Mouse (Mus musculus) heart, embryonic 10.5 days (tissue): Measurements from ENCODE around the gene Rfx4. TPM values are rescaled to one million over a fixed set of nuclear protein-coding genes. Genes with fewer than 3 reads are reported as not detected.

Experiments
- DNase-seq: peaks from one replicate; pipeline ENCODE4 v3.0.0-alpha.2; 2017; ENCODE audit warnings: low spot score
- H3K27ac ChIP-seq: fragments of 300-500 bp; sonication (generic); 2 replicates; pipeline ENCODE4 v1.5.1; 2016; ENCODE audit warnings: mild to moderate bottlenecking
- H3K27me3 ChIP-seq: fragments of 300-500 bp; sonication (generic); 2 replicates; pipeline ENCODE4 v1.6.1; 2016; ENCODE audit warnings: mild to moderate bottlenecking; ENCODE audit not compliant: poor library complexity, insufficient read depth, severe bottlenecking
- H3K36me3 ChIP-seq: fragments of 300-500 bp; sonication (generic); 2 replicates; pipeline ENCODE4 v1.6.1; 2016; ENCODE audit warnings: mild to moderate bottlenecking, moderate library complexity
- H3K4me1 ChIP-seq: fragments of 300-500 bp; sonication (generic); 2 replicates; pipeline ENCODE4 v1.6.1; 2016; ENCODE audit warnings: mild to moderate bottlenecking
- H3K4me3 ChIP-seq: fragments of 300-500 bp; sonication (generic); 2 replicates; pipeline ENCODE4 v1.5.1; 2016; ENCODE audit warnings: mild to moderate bottlenecking, moderate library complexity
- H3K9me3 ChIP-seq: fragments of 300-500 bp; sonication (generic); 2 replicates; pipeline ENCODE4 v1.6.1; 2016; ENCODE audit warnings: mild to moderate bottlenecking, moderate library complexity
- WGBS: fragments of 180-500 bp; shearing (Covaris S2); methylation state at CpG from one replicate; pipeline ENCODE4 v1.1.7; 2016; 5-methylcytosine and 5-hydroxymethylcytosine counted together
- polyA plus RNA-seq: library from polyadenylated mRNA; unstranded; fragments of >200 nt; fragmentation: Nextera tagmentation; extraction: Ambion mirVana; gene quantifications from 2 replicates; pipeline ENCODE4 v1.2.1, GENCODE M21; 2016

Gene Rfx4
- polyA plus RNA-seq, 1 experiment from 2014 or later, result 0.36 TPM

DNA sequence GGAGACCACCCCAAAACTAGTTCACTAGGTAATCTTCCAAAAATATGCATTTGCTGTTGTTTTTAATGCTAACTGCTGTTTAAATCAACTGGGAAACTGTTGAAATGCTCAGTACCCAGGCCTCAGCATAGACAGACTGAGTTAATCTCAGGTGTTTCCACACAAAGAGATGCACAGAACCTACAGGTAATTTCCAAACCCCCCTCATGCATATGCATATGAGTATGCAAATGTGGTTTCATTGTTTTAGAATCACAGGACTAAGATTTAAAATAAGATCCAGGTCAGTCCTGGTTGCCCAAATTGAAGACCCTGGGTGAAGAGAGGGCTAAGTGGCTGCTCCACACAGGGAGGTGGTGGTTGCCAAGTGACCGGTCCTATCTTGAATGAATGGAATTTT lies 157.3 kb downstream of the Rfx4 start:
- no peaks in the 10 kb centered on the region for H3K36me3 ChIP-seq
- no peak overlapping the region for H3K4me3 ChIP-seq
- peaks cover 10% of the 10 kb centered on the region for H3K4me1 ChIP-seq
- WGBS, result 52% methylated on average over 1 of the region's 1 CpGs
- DNase-seq, result no peak
- no peaks in the 10 kb centered on the region for H3K9me3 ChIP-seq
- no peak overlapping the region for H3K27ac ChIP-seq
- H3K27me3 ChIP-seq, result peaks cover 8% of the 10 kb centered on the region; the same call in 1 of the 2 replicates

DNA sequence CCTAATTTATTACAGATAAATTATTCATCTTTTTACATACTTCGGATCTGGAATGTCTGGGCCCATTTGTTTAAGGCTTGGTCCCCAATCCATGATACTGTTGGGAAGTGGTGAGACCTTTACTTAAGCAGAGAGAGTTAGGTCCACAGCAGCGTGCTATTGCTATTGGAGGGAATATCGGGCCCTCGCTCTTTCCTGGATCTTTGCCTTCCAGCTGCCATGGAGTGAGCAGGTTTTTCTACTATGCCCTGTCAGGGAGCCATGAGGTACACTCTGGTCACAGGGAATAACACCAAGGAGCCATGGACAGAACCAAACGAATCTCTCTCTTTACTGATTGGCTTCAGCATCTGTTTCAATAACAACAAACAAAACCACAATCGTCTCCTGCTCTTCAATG lies 159.6 kb downstream of the Rfx4 start:
- WGBS, result 79% methylated on average over 6 of the region's 6 CpGs

DNA sequence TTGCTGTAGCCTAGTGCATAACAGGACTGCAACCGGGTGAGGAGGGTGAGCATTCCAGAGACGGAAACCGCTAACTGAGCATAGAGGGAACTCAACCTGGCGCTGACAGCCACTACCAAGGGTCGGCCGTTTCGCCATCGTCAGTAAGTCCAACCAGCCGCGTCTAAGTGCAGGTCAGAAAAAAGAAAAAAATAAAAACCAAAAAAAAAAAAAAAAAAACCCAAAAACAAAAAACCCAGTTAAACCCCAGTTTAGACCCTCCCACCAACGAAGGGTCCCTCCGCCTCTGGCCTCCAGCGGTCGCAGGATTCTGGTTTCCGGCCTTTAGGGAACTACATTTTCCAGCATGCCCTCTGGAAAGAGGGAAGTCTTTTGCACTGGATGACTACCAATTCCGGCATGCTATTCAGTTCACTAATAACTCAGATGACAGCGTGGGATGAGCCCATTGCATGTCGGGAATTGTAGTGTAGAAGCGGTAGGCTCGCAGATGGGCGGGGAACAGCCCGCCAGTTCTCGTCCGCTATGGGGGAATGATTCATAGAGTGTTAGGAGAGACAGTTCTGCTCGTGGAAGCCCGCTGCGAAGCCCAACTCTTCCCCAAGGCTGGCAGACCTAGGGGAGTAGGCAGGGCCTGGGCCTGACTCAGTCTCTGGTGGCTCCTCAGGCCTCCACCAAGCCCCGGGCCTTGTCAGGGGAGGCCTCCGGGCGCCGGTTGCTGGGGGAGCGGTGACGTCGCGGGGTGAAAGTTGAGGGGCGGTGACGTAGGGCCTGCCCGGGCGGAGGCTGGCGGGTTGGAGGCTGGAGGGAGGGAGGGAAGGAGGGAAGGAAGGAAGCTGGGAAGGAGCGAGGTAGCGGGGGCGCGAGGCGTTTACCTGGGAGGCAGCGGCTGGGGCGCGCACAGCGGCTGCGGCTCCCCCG lies 161.2 kb downstream of the Rfx4 start, which contains the start of gene Ric8b:
Ric8b (plus strand) TSS at position 807 of the 921 bp plus-strand sequence.
- Histone ChIP-seq H3K36me3 (no peaks in the 10 kb centered on the region), H3K4me3 (peak within 1 kb of the TSS; percentile 92), H3K4me1 (peaks cover 16% of the 10 kb centered on the region), H3K27ac (peak within 1 kb of the TSS; percentile 96), H3K27me3 (no peaks in the 10 kb centered on the region), H3K9me3 (no peaks in the 10 kb centered on the region)
- under 1% methylated on average over 50 of the region's 51 CpGs for WGBS
- peak; percentile 98 for DNase-seq

More for the DNA sequence above, 159.6 kb downstream of the Rfx4 start:
- Histone ChIP-seq H3K27ac (no peak overlapping the region), H3K9me3 (no peaks in the 10 kb centered on the region), H3K4me3 (no peak overlapping the region), H3K36me3 (no peaks in the 10 kb centered on the region), H3K4me1 (peaks cover 16% of the 10 kb centered on the region), H3K27me3 (no peaks in the 10 kb centered on the region)
- peak; percentile 61 for DNase-seq

DNA sequence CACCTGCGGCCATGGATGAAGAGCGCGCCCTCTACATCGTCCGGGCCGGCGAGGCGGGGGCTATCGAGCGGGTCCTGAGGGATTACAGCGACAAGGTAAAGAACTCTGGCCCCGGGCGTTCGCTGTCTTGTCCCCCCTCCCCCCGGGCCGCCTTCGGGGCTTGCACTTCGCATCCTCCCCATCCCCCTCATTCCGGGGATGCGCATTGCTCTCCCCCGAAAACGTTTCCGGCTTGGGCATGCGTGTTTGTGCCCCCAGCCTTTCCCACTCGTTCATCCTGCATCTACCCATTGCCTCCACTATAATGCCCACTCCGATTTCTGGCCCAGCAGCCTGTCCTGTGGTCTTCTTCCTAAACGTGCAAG lies 161.9 kb downstream of the Rfx4 start:
- Histone ChIP-seq H3K27me3 (no peaks in the 10 kb centered on the region), H3K36me3 (no peaks in the 10 kb centered on the region), H3K9me3 (no peaks in the 10 kb centered on the region), H3K4me3 (peak overlapping the region; percentile 92), H3K27ac (peak overlapping the region; percentile 96), H3K4me1 (peaks cover 16% of the 10 kb centered on the region)
- 0% methylated on average over 26 of the region's 27 CpGs for WGBS
- DNase-seq, result peak; percentile 78

DNA sequence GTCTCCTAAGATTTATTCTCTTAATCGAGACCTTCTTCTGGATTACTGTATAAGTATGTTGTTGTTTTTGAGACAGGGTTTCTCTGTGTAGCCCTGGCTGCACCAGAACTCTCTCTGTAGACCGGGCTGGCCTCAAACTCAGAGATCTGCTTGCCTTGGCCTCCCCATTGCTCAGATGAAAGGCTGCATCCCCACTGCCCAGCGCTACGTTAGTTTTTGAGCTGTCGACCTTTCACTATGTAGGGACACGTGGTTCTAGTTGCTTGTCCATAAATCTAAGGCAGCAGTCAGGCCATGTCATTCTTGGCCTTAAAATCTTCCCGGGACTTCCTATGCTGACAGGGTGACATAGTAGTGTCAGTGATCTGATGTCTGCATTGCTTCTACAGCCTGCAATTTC lies 170.5 kb downstream of the Rfx4 start:
- WGBS, result 81% methylated on average over 7 of the region's 7 CpGs
- Histone ChIP-seq H3K4me1 (0 out of 2 replicates have a peak, but pooled peaks cover 7% of the 10 kb centered on the region), H3K27ac (no peak overlapping the region), H3K4me3 (no peak overlapping the region), H3K9me3 (no peaks in the 10 kb centered on the region), H3K27me3 (no peaks in the 10 kb centered on the region), H3K36me3 (peaks cover 22% of the 10 kb centered on the region; the same call in 1 of the 2 replicates)
- no peak for DNase-seq

DNA sequence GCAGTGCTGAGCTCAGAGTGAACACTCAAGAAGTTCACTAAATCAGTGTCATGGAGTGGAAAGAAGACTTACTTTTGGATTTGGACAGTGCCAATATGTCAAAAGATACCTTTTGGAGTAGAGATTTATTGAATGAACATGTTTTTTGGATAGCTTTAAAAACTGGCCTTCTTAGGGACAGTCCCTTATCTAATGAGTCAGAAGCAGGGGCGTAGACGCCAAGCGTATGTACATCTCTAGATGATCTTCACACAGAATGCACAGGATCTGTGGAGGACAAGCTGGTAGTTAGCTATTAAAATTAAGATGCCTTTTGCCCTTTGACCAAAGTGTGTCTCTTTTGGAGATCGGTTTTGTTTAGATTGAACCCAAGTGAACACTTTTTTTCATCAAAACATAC lies 171.0 kb downstream of the Rfx4 start:
- H3K4me1 ChIP-seq, result 0 out of 2 replicates have a peak, but pooled peaks cover 7% of the 10 kb centered on the region
- WGBS, result 91% methylated on average over 4 of the region's 4 CpGs
- H3K27me3 ChIP-seq, result no peaks in the 10 kb centered on the region
- no peak for DNase-seq
- no peak overlapping the region for H3K4me3 ChIP-seq
- H3K27ac ChIP-seq, result no peak overlapping the region
- H3K36me3 ChIP-seq, result peaks cover 22% of the 10 kb centered on the region; the same call in 1 of the 2 replicates
- H3K9me3 ChIP-seq, result no peaks in the 10 kb centered on the region

DNA sequence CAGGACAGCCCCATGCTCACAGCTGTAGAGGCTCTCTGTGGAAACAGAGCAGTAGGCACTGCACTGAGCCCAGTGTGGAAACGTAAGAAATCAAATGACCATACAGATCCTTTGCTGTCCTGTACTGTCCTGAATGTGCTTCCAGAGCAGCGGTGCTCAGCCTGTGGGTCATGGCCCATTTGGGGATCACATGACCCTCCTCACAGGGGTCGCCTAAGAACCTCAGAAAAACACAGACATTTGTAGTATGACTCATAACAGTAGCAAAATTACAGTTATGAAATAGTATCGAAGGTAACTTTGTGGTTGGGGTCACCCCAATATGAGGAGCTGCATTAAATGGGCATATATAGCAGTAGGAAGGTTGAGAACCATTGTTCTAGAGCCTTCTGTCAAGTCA lies 172.6 kb downstream of the Rfx4 start:
- H3K9me3 ChIP-seq, result no peaks in the 10 kb centered on the region
- H3K4me1 ChIP-seq, result 0 out of 2 replicates have a peak, but pooled peaks cover 7% of the 10 kb centered on the region
- no peak overlapping the region for H3K4me3 ChIP-seq
- H3K27ac ChIP-seq, result no peak overlapping the region
- peaks cover 22% of the 10 kb centered on the region; the same call in 1 of the 2 replicates for H3K36me3 ChIP-seq
- DNase-seq, result no peak
- whole genome bisulfite sequencing, result 85% methylated on average over 4 of the region's 4 CpGs
- H3K27me3 ChIP-seq, result no peaks in the 10 kb centered on the region

DNA sequence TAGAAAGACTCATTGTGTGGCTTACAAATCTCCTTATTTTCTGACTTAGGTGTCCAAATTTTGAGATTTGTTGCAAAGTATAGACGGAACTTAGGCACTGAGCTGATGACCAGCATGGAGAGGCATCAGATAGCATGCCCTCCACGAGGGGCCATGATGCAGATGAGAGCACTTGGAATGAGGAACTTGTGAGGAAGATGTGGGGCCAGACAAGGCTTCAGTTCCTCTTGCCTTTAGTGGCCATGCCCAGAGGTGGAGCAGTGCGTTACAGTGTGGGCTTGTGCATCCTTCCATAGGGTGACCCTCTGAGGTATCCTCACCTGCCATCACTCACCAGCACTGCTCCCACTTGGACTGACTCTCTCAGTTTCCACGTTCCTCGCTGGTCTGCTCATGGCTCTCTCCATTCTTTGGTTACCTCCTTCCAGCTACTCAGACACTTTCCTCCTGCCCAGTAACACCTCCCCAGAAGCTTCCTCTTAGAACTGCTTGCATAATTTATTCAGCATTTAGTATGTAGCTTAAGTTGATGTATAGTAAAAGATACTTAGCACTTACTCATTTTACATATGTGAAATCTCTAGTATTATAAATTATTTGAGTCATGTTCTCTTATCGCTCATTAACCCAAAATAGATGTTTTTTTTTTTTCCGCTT lies 179.8 kb downstream of the Rfx4 start:
- Histone ChIP-seq H3K4me3 (no peak overlapping the region), H3K27ac (no peak overlapping the region), H3K36me3 (peaks cover 4% of the 10 kb centered on the region; the same call in 1 of the 2 replicates), H3K9me3 (no peaks in the 10 kb centered on the region), H3K4me1 (peaks cover 23% of the 10 kb centered on the region), H3K27me3 (no peaks in the 10 kb centered on the region)
- WGBS, result 82% methylated on average over 7 of the region's 7 CpGs
- no peak for DNase-seq

DNA sequence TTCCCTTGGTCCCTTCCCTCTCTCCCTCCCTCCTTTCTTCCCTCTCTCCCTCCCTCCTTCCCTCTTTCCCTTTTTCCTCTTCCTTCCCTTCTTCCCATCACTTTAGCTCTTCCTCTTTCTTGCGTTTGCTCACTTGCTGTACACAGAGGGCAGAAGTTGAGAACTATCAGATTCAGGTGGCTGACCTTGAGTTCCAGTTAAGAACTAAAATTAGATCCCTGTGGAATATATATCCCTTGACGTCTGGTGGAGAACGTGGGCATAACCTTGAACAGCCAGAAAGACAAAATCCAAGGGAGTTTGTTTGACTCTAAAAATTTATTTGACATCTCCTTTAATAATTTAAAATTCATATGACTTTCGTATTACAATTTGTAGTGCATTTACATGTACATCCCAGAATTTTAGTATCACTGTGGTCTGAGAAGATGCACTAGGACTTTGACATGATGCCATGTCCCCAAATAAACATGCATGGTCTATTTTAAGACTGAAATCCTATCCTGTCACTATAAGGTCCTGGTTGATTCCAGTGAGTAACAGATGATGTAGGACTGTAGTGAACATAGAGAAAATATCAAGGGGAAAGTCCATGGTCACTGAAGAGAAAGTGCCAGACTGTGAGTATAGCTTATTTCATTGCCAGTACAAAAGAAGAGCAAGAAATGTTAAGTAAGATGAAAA lies 181.1 kb downstream of the Rfx4 start:
- 56% methylated on average over 4 of the region's 4 CpGs for WGBS
- H3K27me3 ChIP-seq, result no peaks in the 10 kb centered on the region
- H3K27ac ChIP-seq, result peak overlapping the region; percentile 10; the same call in 1 of the 2 replicates
- H3K4me3 ChIP-seq, result no peak overlapping the region
- H3K4me1 ChIP-seq, result peaks cover 23% of the 10 kb centered on the region
- no peaks in the 10 kb centered on the region for H3K9me3 ChIP-seq
- no peak for DNase-seq
- peaks cover 4% of the 10 kb centered on the region; the same call in 1 of the 2 replicates for H3K36me3 ChIP-seq

DNA sequence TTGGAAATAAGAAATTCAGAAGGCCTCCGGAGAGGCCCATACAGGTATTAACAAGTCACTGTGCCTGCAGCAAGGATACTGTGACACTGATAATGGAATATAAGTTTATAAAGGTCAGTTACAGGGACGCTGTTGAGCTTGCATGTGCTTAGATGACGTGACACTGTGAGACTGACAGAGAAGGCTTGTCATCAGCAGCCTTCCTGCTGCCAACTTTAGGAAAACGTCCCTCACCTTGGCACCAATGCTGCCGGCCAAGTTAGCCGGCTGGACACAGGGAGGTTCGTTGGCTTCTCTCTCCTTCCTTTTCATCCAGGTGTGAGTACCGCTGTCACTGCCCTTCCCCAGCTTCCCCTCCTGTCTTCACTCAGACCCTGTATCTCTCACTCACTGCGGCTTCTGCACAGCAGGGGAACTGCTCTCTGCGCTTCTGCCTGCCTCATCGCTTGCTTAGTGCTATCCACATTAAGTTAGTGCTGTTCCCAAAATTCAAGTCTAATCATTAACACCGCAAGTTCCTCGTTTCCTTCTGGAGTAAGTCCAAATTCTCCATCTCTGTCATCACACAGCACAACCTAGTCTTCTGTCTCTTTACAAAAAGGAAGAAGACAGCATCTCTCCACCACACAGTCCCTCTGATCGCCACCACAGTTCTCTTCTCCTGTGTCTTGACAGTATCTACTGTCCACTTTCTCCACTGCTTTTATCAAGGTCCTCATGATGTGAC lies 182.4 kb downstream of the Rfx4 start:
- Histone ChIP-seq H3K4me3 (no peak overlapping the region), H3K27ac (no peak overlapping the region), H3K4me1 (peaks cover 25% of the 10 kb centered on the region), H3K27me3 (no peaks in the 10 kb centered on the region), H3K36me3 (peaks cover 4% of the 10 kb centered on the region; the same call in 1 of the 2 replicates), H3K9me3 (no peaks in the 10 kb centered on the region)
- WGBS, result 67% methylated on average over 14 of the region's 14 CpGs
- no peak for DNase-seq

DNA sequence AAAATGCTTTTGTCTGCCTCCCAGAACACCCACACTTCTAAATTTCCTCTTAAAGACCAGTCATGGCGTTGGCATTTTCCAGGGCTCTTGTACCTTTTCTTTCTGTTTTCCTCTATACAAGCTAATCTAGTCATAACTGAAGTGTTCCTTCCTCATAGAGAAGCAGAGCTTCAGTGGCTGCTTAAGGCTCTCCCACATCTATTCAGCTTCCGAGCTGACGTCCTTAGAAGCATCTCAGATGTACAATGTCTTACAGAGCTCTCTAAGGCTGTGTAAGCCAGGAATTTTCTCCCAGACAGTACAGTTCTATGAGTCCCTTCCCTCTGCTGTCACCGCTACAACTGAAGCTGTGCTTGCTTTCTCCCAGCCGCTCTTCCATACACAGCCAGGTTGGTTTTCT lies 183.0 kb downstream of the Rfx4 start:
- Histone ChIP-seq H3K36me3 (peaks cover 4% of the 10 kb centered on the region; the same call in 1 of the 2 replicates), H3K27me3 (no peaks in the 10 kb centered on the region), H3K27ac (no peak overlapping the region), H3K4me3 (no peak overlapping the region), H3K4me1 (peaks cover 25% of the 10 kb centered on the region), H3K9me3 (no peaks in the 10 kb centered on the region)
- DNase-seq, result no peak
- WGBS, result 88% methylated on average over 5 of the region's 5 CpGs

DNA sequence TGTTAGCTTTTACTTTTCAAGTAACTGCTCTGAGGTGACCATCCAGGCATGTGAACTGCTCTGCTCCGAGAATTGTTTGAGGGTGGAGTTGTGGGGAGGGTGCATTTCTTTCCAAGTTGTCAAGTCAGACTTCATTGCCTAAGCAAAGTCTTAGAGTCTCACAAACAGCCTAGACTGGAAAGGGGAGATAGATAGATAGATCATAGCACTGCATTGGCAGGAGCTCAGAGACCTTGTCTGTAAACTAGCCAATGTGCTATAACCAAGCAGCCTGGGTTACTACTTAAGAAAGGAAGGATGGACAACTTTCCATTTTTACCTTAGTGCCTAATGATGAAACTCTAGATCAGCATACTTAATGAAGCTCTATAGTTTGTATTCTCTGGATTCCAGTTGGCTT lies 184.5 kb downstream of the Rfx4 start:
- no peak for DNase-seq
- WGBS, result 80% methylated on average over 1 of the region's 1 CpGs

More for the DNA sequence above, 184.5 kb downstream of the Rfx4 start:
- H3K27ac ChIP-seq, result no peak overlapping the region
- peaks cover 25% of the 10 kb centered on the region for H3K4me1 ChIP-seq
- H3K36me3 ChIP-seq, result peaks cover 4% of the 10 kb centered on the region; the same call in 1 of the 2 replicates
- no peaks in the 10 kb centered on the region for H3K27me3 ChIP-seq
- H3K4me3 ChIP-seq, result no peak overlapping the region
- H3K9me3 ChIP-seq, result no peaks in the 10 kb centered on the region
